Mouse (Mus musculus) heart, embryonic 11.5 days (tissue): ENCODE results near the gene Sbk3. TPM values are rescaled to one million over a fixed set of nuclear protein-coding genes. Genes with fewer than 3 reads are reported as not detected.
"Not testable (repeated sequence)": the region's sequence is repeated elsewhere in the genome, so short reads cannot be mapped to it uniquely, and the experiment has no call there.

Experiments
- ATAC-seq: fragments of 200-750 bp; cut with Nextera tagmentation; replicated peaks from 2 replicates; pipeline ENCODE4 v1.8.0; 2017; ENCODE audit warnings: moderate library complexity; ENCODE audit not compliant: insufficient number of reproducible peaks, low FRiP score, low TSS enrichment
- H3K27ac ChIP-seq: fragments of 300-500 bp; sonication (generic); 2 replicates; pipeline ENCODE4 v1.5.1; 2014; ENCODE audit warnings: mild to moderate bottlenecking, low read depth, low read length
- H3K27me3 ChIP-seq: fragments of 300-500 bp; sonication (generic); 2 replicates; pipeline ENCODE4 v1.6.1; 2014; ENCODE audit warnings: mild to moderate bottlenecking, low read length, mixed read lengths; ENCODE audit not compliant: control insufficient read depth, insufficient read depth
- H3K36me3 ChIP-seq: fragments of 300-500 bp; sonication (generic); 2 replicates; pipeline ENCODE4 v1.6.1; 2014; ENCODE audit warnings: mild to moderate bottlenecking, low read length, moderate library complexity, mixed read lengths; ENCODE audit not compliant: control insufficient read depth, insufficient read depth
- H3K4me1 ChIP-seq: fragments of 300-500 bp; sonication (generic); 2 replicates; pipeline ENCODE4 v1.6.1; 2014; ENCODE audit warnings: low read length; ENCODE audit not compliant: control insufficient read depth, insufficient read depth
- H3K4me2 ChIP-seq: fragments of 300-500 bp; sonication (generic); 2 replicates; pipeline ENCODE4 v1.6.1; 2014; ENCODE audit warnings: mild to moderate bottlenecking, moderate library complexity
- H3K4me3 ChIP-seq: fragments of 300-500 bp; sonication (generic); 2 replicates; pipeline ENCODE4 v1.5.1; 2014; ENCODE audit warnings: low read depth, low read length
- H3K9ac ChIP-seq: fragments of 300-500 bp; sonication (generic); 2 replicates; pipeline ENCODE4 v1.6.1; 2014; ENCODE audit warnings: mild to moderate bottlenecking, low read depth, low read length, moderate library complexity
- H3K9me3 ChIP-seq: fragments of 300-500 bp; sonication (generic); replicated peaks from 2 replicates; pipeline ENCODE4 v1.6.1; 2016; ENCODE audit warnings: low read length; ENCODE audit not compliant: control insufficient read depth
- WGBS: fragments of 180-500 bp; shearing (Covaris S2); extraction: QIAGEN DNeasy Blood & Tissue Kit; methylation state at CpG from one replicate; pipeline ENCODE4 v1.1.7; 2014; ENCODE audit not compliant: insufficient replicate concordance; 5-methylcytosine and 5-hydroxymethylcytosine counted together
- polyA plus RNA-seq: library from polyadenylated mRNA; unstranded; fragments of >200 nt; fragmentation: Nextera tagmentation; extraction: Ambion mirVana; gene quantifications from 2 replicates; pipeline ENCODE4 v1.2.1, GENCODE M21; 2014

Sbk3 gene
- polyA plus RNA-seq, 1 experiment from 2014 or later = 0.49 TPM

- peak within 1 kb of the TSS; percentile 96 for H3K9ac ChIP-seq
- H3K9me3 ChIP-seq = no peaks in the 10 kb centered on the region
- H3K4me3 ChIP-seq = peak within 1 kb of the TSS; percentile 83
- ATAC-seq = peak; percentile 82
- 0 out of 2 replicates have a peak, but pooled peaks cover 2% of the 10 kb centered on the region for H3K4me1 ChIP-seq
- H3K4me2 ChIP-seq = peak within 1 kb of the TSS; percentile 78
- no peaks in the 10 kb centered on the region for H3K27me3 ChIP-seq
- WGBS = 1% methylated on average over 72 of the region's 76 CpGs
- peaks cover 18% of the 10 kb centered on the region for H3K36me3 ChIP-seq
- H3K27ac ChIP-seq = peak within 1 kb of the TSS; percentile 99
Observed at GRCm38 (mm10) chr7:5015118-5016001, 44.4 kb upstream of the Sbk3 start, which contains the start of gene Gm44973. Gene Gm44973 (plus strand): TSS chr7:5015496.

- Histone ChIP-seq H3K36me3 (peaks cover 26% of the 10 kb centered on the region), H3K9ac (peak within 1 kb of the TSS; percentile 96), H3K4me1 (0 out of 2 replicates have a peak, but pooled peaks cover 2% of the 10 kb centered on the region), H3K4me2 (peak within 1 kb of the TSS; percentile 78), H3K27me3 (no peaks in the 10 kb centered on the region), H3K27ac (peak within 1 kb of the TSS; percentile 99), H3K9me3 (no peaks in the 10 kb centered on the region), H3K4me3 (peak within 1 kb of the TSS; percentile 83)
- WGBS = 0% methylated on average over 42 of the region's 42 CpGs
- peak; percentile 81 for ATAC-seq
Observed at GRCm38 (mm10) chr7:5014251-5015117, 43.5 kb upstream of the Sbk3 start, which contains the start of the genes Zfp524 and Fiz1. Gene Zfp524 (plus strand): TSS chr7:5014415. Gene Fiz1 (minus strand): TSS chr7:5014697.

- no peak overlapping the region for H3K4me2 ChIP-seq
- 90% methylated on average over 27 of the region's 27 CpGs for WGBS
- no peak for ATAC-seq
- H3K4me3 ChIP-seq = no peak overlapping the region
- no peak overlapping the region for H3K27ac ChIP-seq
- no peak overlapping the region for H3K9ac ChIP-seq
- no peaks in the 10 kb centered on the region for H3K27me3 ChIP-seq
- H3K9me3 ChIP-seq = no peaks in the 10 kb centered on the region
- peaks cover 42% of the 10 kb centered on the region for H3K36me3 ChIP-seq
- H3K4me1 ChIP-seq = 0 out of 2 replicates have a peak, but pooled peaks cover 2% of the 10 kb centered on the region
Observed at GRCm38 (mm10) chr7:5012681-5013513, 41.9 kb upstream of the Sbk3 start.

- Histone ChIP-seq H3K27me3 (no peaks in the 10 kb centered on the region), H3K4me1 (no peaks in the 10 kb centered on the region), H3K4me2 (no peak overlapping the region), H3K36me3 (peaks cover 57% of the 10 kb centered on the region), H3K9me3 (no peaks in the 10 kb centered on the region), H3K9ac (no peak overlapping the region), H3K4me3 (no peak overlapping the region), H3K27ac (no peak overlapping the region)
- ATAC-seq = no peak
- WGBS = 94% methylated on average over 26 of the region's 26 CpGs
Observed at GRCm38 (mm10) chr7:5008229-5008628, 37.3 kb upstream of the Sbk3 start.

GRCm38 (mm10) chr7:5002876-5003275 is 31.9 kb upstream of the Sbk3 start:
- H3K27me3 ChIP-seq, H3K4me2 ChIP-seq, H3K9me3 ChIP-seq, H3K4me1 ChIP-seq, H3K4me3 ChIP-seq, H3K9ac ChIP-seq, ATAC-seq, H3K27ac ChIP-seq: not testable (repeated sequence)
- 69% methylated on average over 8 of the region's 8 CpGs for WGBS
- peaks cover 15% of the 10 kb centered on the region for H3K36me3 ChIP-seq

- peaks cover 9% of the 10 kb centered on the region; the same call in 1 of the 2 replicates for H3K4me1 ChIP-seq
- H3K9me3 ChIP-seq = no peaks in the 10 kb centered on the region
- peaks cover 3% of the 10 kb centered on the region; the same call in 1 of the 2 replicates for H3K27me3 ChIP-seq
- no peak overlapping the region for H3K9ac ChIP-seq
- no peak overlapping the region for H3K27ac ChIP-seq
- no peaks in the 10 kb centered on the region for H3K36me3 ChIP-seq
- H3K4me2 ChIP-seq = no peak overlapping the region
- WGBS = 73% methylated on average over 2 of the region's 2 CpGs
- H3K4me3 ChIP-seq = no peak overlapping the region
- ATAC-seq = no peak
Observed at GRCm38 (mm10) chr7:4999876-5000275, 28.9 kb upstream of the Sbk3 start.

- Histone ChIP-seq H3K27me3 (peaks cover 29% of the 10 kb centered on the region), H3K27ac (peak overlapping the region; percentile 62), H3K4me1 (peaks cover 16% of the 10 kb centered on the region), H3K9me3 (0 out of 2 replicates have a peak, but pooled peaks cover 3% of the 10 kb centered on the region), H3K4me3 (peak overlapping the region; percentile 62; the same call in 1 of the 2 replicates), H3K4me2 (peak overlapping the region; percentile 67), H3K36me3 (peaks cover 7% of the 10 kb centered on the region), H3K9ac (no peak overlapping the region)
- ATAC-seq = no peak
- WGBS = 56% methylated on average over 7 of the region's 8 CpGs
Observed at GRCm38 (mm10) chr7:4996934-4997333, 26.0 kb upstream of the Sbk3 start.
